Mouse (Mus musculus): ENCODE measurements at regions not wholly inside any gene's neighbourhood (a gene's known extent, or its start where the extent isn't known, plus 50 kb on each side); places are given as distances from the start of the nearest gene placed in this dataset.

DNA sequence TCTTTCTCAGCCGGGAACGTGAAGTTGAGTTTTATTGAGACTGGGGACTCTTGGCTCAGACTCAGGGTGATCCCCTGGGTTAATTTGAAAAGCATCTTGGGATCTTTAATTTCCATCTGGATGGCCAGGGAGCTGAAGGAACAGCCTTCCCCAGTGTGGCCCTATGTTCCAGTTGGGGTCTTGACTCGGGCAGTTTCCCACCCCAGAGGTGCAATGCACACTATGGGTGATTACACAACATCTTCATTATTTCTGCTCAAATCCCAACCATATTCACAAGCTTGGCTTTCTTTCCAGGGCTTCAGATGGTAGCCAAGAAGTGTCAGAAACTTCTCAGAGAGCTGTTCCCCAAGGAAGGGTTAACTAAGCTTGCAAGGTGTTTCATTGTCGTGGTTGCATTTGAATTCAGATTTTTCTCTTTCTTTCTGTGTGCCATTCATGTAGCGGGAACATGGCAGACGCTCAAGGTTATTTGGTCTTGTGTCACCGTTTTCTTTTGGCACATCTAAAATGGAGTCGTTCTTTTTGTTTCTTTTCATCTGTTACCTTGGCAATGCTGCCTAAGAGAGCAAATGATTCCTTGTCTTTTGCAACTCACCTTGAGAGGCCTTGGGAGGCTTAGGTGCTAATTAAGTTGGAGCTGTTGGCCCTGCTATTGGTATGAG, 179.5 kb downstream of the Fam169b start:
- no peak overlapping the region for H3K4me3 ChIP-seq (ENCODE audit: extremely low read depth, insufficient read depth, insufficient read length)
- TF ChIP-seq POLR2A (IDR thresholded peaks at IDR 0.05; ENCODE audit: low read depth, low read length) (no peak), CTCF (IDR thresholded peaks at IDR 0.05; ENCODE audit: extremely low read depth, insufficient read depth, insufficient read length, insufficient replicate concordance) (no peak)
- no peaks in the 10 kb centered on the region for H3K36me3 ChIP-seq (ENCODE audit: control insufficient read depth, insufficient read depth, low read length)
- H3K27me3 ChIP-seq (ENCODE audit: control insufficient read depth, insufficient read depth, low read length): no peaks in the 10 kb centered on the region
- DNase-seq (ENCODE audit: low read depth in 1 of 2, low spot score in 2 of 2): no peak
- no peak overlapping the region for H3K27ac ChIP-seq (ENCODE audit: insufficient read depth, low read length)
- H3K4me1 ChIP-seq (ENCODE audit: control insufficient read depth, insufficient read depth, insufficient read length): no peaks in the 10 kb centered on the region
- WGBS: 88% methylated on average over 8 of the region's 8 CpGs

DNA sequence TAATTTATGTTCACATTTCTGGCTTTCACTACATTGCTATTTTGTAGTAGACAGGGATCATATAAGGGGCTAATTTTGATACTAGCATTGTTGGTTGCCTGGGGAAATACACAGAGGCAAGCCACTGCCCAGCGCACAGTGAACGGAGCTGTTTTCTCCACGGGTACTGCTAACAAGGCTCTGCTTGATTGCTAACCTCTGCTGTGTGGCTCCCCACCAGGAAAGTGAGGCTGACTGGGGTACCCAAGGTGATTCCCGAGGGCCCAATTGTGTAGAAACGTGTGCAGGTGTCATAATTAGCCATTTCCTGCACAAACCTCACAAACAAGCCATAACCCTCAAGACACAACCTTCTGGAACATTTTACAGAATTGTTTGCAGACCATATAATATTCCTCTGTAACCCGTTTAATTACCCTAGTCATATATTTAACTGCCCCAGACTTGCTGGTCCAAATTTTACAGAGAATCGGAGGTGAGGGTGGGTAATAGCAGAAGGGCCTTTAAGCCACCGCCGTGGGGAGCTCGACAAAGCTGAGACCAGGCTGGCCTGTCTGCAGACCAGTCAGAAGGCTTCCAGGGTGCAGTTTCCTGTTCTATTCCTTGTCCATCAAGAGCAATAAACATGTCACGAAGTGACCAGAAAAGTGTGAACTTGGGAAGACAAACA, 170.9 kb downstream of the Fam169b start:
- no peak for DNase-seq (ENCODE audit: low read depth in 1 of 2, low spot score in 2 of 2)
- TF ChIP-seq CTCF (IDR thresholded peaks at IDR 0.05; ENCODE audit: extremely low read depth, insufficient read depth, insufficient read length, insufficient replicate concordance): no peak
- no peak for TF ChIP-seq POLR2A (IDR thresholded peaks at IDR 0.05; ENCODE audit: low read depth, low read length)
- Histone ChIP-seq H3K4me3 (ENCODE audit: extremely low read depth, insufficient read depth, insufficient read length) (no peak overlapping the region), H3K36me3 (ENCODE audit: control insufficient read depth, insufficient read depth, low read length) (no peaks in the 10 kb centered on the region), H3K27ac (ENCODE audit: insufficient read depth, low read length) (no peak overlapping the region), H3K27me3 (ENCODE audit: control insufficient read depth, insufficient read depth, low read length) (no peaks in the 10 kb centered on the region), H3K4me1 (ENCODE audit: control insufficient read depth, insufficient read depth, insufficient read length) (no peaks in the 10 kb centered on the region)
- WGBS: 64% methylated on average over 11 of the region's 11 CpGs

DNA sequence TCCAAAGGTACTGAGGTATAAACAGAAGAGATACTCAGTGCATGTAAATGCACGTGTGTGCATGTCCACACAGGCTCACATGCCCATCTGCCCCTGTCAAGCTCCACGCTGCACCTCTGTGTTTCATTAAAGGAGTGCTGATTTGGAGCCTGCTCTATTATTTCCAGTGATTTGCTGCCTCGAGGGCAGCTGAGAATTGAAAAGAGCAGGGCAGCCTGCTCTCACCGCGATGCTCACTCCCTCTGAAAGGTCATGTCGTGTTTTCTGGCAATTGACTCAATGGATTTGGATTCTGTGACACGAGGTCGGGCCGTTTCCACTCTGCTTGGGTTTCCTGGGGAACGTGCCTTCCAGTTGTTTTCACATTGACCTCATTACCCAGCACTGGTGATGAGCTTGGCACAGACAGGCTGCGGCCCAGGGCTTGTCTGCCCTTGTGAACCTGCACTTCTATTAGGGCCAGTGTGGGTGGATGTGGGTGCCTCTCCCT, 167.1 kb downstream of the Fam169b start:
- DNase-seq (ENCODE audit: low read depth in 1 of 2, low spot score in 2 of 2): no peak

DNA sequence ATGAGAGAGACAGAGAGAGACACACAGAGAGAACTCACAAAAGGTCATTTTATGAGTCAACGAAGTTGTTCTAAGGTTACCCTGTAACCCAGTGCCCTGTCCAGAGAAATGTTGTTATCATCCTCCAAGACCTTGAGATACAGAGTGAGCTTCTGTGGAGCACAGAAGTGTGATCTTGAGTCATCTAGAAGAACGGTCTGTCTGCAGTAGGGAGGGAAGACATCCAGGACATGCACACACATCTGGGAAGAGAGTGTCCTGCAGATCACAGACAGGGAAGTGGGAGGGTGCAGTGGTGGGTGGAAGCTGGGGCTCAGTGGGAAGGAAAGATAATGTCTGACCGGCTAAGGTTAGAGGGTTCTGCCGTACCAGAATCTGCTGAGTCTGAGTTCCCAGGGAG, 155.3 kb downstream of the Fam169b start:
- no peaks in the 10 kb centered on the region for H3K4me1 ChIP-seq (ENCODE audit: control insufficient read depth, insufficient read depth, insufficient read length)
- DNase-seq (ENCODE audit: low read depth in 1 of 2, low spot score in 2 of 2): no peak
- no peak overlapping the region for H3K4me3 ChIP-seq (ENCODE audit: extremely low read depth, insufficient read depth, insufficient read length)
- H3K27ac ChIP-seq (ENCODE audit: insufficient read depth, low read length): no peak overlapping the region
- WGBS: 78% methylated on average over 4 of the region's 4 CpGs
- no peak for TF ChIP-seq CTCF (IDR thresholded peaks at IDR 0.05; ENCODE audit: extremely low read depth, insufficient read depth, insufficient read length, insufficient replicate concordance)
- TF ChIP-seq POLR2A (IDR thresholded peaks at IDR 0.05; ENCODE audit: low read depth, low read length): no peak
- H3K36me3 ChIP-seq (ENCODE audit: control insufficient read depth, insufficient read depth, low read length): no peaks in the 10 kb centered on the region
- no peaks in the 10 kb centered on the region for H3K27me3 ChIP-seq (ENCODE audit: control insufficient read depth, insufficient read depth, low read length)

More for the DNA sequence above, 167.1 kb downstream of the Fam169b start:
- 78% methylated on average over 11 of the region's 11 CpGs for WGBS
- TF ChIP-seq CTCF (IDR thresholded peaks at IDR 0.05; ENCODE audit: extremely low read depth, insufficient read depth, insufficient read length, insufficient replicate concordance): no peak
- no peak for TF ChIP-seq POLR2A (IDR thresholded peaks at IDR 0.05; ENCODE audit: low read depth, low read length)
- Histone ChIP-seq H3K36me3 (ENCODE audit: control insufficient read depth, insufficient read depth, low read length) (no peaks in the 10 kb centered on the region), H3K4me1 (ENCODE audit: control insufficient read depth, insufficient read depth, insufficient read length) (no peaks in the 10 kb centered on the region), H3K4me3 (ENCODE audit: extremely low read depth, insufficient read depth, insufficient read length) (no peak overlapping the region), H3K27me3 (ENCODE audit: control insufficient read depth, insufficient read depth, low read length) (no peaks in the 10 kb centered on the region), H3K27ac (ENCODE audit: insufficient read depth, low read length) (no peak overlapping the region)

DNA sequence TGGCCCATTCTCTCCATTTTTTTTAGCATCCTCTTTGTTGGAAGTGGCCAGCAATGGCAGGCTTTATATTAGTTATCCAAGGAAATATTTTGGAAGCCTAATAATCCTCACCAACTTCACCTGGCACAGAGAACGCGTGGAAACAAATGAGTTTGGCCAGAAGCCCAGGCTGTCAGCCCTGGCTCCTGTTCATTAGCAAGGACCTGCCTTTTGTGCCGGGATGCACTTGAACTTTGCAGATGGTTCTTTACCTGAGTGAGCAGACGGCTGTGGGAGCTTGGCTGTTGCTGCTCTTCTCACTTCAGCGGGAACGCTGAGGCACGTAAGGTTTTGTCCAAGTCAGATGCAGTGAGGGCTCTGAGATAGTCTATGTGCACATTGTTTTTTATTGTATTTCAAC, 142.3 kb downstream of the Fam169b start:
- WGBS: 92% methylated on average over 7 of the region's 7 CpGs
- Histone ChIP-seq H3K27me3 (ENCODE audit: control insufficient read depth, insufficient read depth, low read length) (no peaks in the 10 kb centered on the region), H3K27ac (ENCODE audit: insufficient read depth, low read length) (no peak overlapping the region), H3K4me1 (ENCODE audit: control insufficient read depth, insufficient read depth, insufficient read length) (no peaks in the 10 kb centered on the region), H3K36me3 (ENCODE audit: control insufficient read depth, insufficient read depth, low read length) (no peaks in the 10 kb centered on the region), H3K4me3 (ENCODE audit: extremely low read depth, insufficient read depth, insufficient read length) (no peak overlapping the region)
- TF ChIP-seq CTCF (IDR thresholded peaks at IDR 0.05; ENCODE audit: extremely low read depth, insufficient read depth, insufficient read length, insufficient replicate concordance) (no peak), POLR2A (IDR thresholded peaks at IDR 0.05; ENCODE audit: low read depth, low read length) (no peak)
- no peak for DNase-seq (ENCODE audit: low read depth in 1 of 2, low spot score in 2 of 2)

DNA sequence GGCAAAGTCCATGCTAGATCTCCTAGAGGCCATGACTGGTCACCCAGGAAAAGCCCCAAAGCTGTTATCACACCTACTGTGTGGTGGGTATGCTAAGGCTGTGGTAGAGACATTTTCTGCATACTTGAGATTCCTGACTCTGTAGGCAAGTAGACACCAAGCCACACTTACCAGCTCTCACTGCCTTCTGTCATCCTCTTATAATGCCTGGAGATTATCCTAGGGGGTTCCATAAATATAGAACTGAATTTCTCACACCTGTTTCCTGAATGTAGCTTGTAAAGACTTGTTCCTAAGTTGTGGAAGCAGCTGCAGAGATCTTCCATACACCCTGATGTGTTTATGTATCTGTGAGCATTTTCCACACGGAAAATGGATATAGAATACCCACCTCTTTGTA, 139.1 kb downstream of the Fam169b start:
- H3K36me3 ChIP-seq (ENCODE audit: control insufficient read depth, insufficient read depth, low read length): no peaks in the 10 kb centered on the region
- H3K27me3 ChIP-seq (ENCODE audit: control insufficient read depth, insufficient read depth, low read length): no peaks in the 10 kb centered on the region
- WGBS: 87% methylated on average over 1 of the region's 1 CpGs
- no peak overlapping the region for H3K4me3 ChIP-seq (ENCODE audit: extremely low read depth, insufficient read depth, insufficient read length)
- no peak for DNase-seq (ENCODE audit: low read depth in 1 of 2, low spot score in 2 of 2)
- H3K4me1 ChIP-seq (ENCODE audit: control insufficient read depth, insufficient read depth, insufficient read length): no peaks in the 10 kb centered on the region
- no peak for TF ChIP-seq POLR2A (IDR thresholded peaks at IDR 0.05; ENCODE audit: low read depth, low read length)
- no peak for TF ChIP-seq CTCF (IDR thresholded peaks at IDR 0.05; ENCODE audit: extremely low read depth, insufficient read depth, insufficient read length, insufficient replicate concordance)
- no peak overlapping the region for H3K27ac ChIP-seq (ENCODE audit: insufficient read depth, low read length)
